Mouse (Mus musculus): ENCODE measurements around the gene Ak4. TPM values are rescaled to one million over a fixed set of nuclear protein-coding genes. Genes with fewer than 3 reads are reported as not detected.

Gene Ak4
- 9.5 and 11.1 TPM in 2 replicates for polyA plus RNA-seq (2014; fragmentation: Nextera tagmentation; extraction: Ambion mirVana)

GRCm38 (mm10) chr4:101419151-101419910 is at the start of gene Ak4:
Ak4 (plus strand) TSS chr4:101419277.
- ATAC-seq (replicated peaks; ENCODE audit: low FRiP score, low TSS enrichment, low read depth) (peak; percentile 88), DNase-seq (ENCODE audit: low spot score) (peak; percentile 80)
- Histone ChIP-seq H3K4me3 (ENCODE audit: low read depth, low read length) (peak within 1 kb of the TSS; percentile 54), H3K36me3 (ENCODE audit: control insufficient read depth, insufficient read depth, low read length) (no peaks in the 10 kb centered on the region), H3K9ac (ENCODE audit: low read length) (peak within 1 kb of the TSS; percentile 50), H3K4me1 (replicated peaks; ENCODE audit: control insufficient read depth, insufficient read depth, low read length) (no peaks in the 10 kb centered on the region), H3K9me3 (ENCODE audit: control insufficient read depth, low read length) (no peaks in the 10 kb centered on the region), H3K27me3 (replicated peaks; ENCODE audit: control insufficient read depth, insufficient read depth, low read length) (no peaks in the 10 kb centered on the region), H3K27ac (ENCODE audit: low read depth) (peak within 1 kb of the TSS; percentile 47; the same call in 1 of the 2 replicates), H3K4me2 (ENCODE audit: low read length) (peak within 1 kb of the TSS; percentile 96)
- WGBS, result under 1% methylated on average over 61 of the region's 74 CpGs

GRCm38 (mm10) chr4:101369738-101370275 is 49.3 kb upstream of the Ak4 start:
- no peak for ATAC-seq (replicated peaks; ENCODE audit: low FRiP score, low TSS enrichment, low read depth)
- WGBS, result 69% methylated on average over 4 of the region's 4 CpGs
- H3K9ac ChIP-seq (ENCODE audit: low read length), result no peak overlapping the region

GRCm38 (mm10) chr4:101372283-101372682 is 46.8 kb upstream of the Ak4 start:
- ATAC-seq (replicated peaks; ENCODE audit: low FRiP score, low TSS enrichment, low read depth), result no peak
- Histone ChIP-seq H3K27ac (ENCODE audit: low read depth) (no peak overlapping the region), H3K4me1 (replicated peaks; ENCODE audit: control insufficient read depth, insufficient read depth, low read length) (no peaks in the 10 kb centered on the region), H3K27me3 (replicated peaks; ENCODE audit: control insufficient read depth, insufficient read depth, low read length) (no peaks in the 10 kb centered on the region), H3K4me3 (ENCODE audit: low read depth, low read length) (no peak overlapping the region), H3K36me3 (ENCODE audit: control insufficient read depth, insufficient read depth, low read length) (no peaks in the 10 kb centered on the region), H3K9me3 (ENCODE audit: control insufficient read depth, low read length) (no peaks in the 10 kb centered on the region), H3K4me2 (ENCODE audit: low read length) (no peak overlapping the region), H3K9ac (ENCODE audit: low read length) (no peak overlapping the region)
- DNase-seq (ENCODE audit: low spot score), result no peak
- 64% methylated on average over 2 of the region's 2 CpGs for WGBS

More at GRCm38 (mm10) chr4:101369738-101370275, 49.3 kb upstream of the Ak4 start:
- Histone ChIP-seq H3K9me3 (ENCODE audit: control insufficient read depth, low read length) (no peaks in the 10 kb centered on the region), H3K36me3 (ENCODE audit: control insufficient read depth, insufficient read depth, low read length) (no peaks in the 10 kb centered on the region), H3K4me2 (ENCODE audit: low read length) (no peak overlapping the region), H3K4me1 (replicated peaks; ENCODE audit: control insufficient read depth, insufficient read depth, low read length) (no peaks in the 10 kb centered on the region), H3K27me3 (replicated peaks; ENCODE audit: control insufficient read depth, insufficient read depth, low read length) (no peaks in the 10 kb centered on the region), H3K4me3 (ENCODE audit: low read depth, low read length) (no peak overlapping the region), H3K27ac (ENCODE audit: low read depth) (no peak overlapping the region)
- DNase-seq (ENCODE audit: low spot score), result no peak

GRCm38 (mm10) chr4:101372751-101373150 is 46.3 kb upstream of the Ak4 start:
- Histone ChIP-seq H3K4me3 (ENCODE audit: low read depth, low read length) (no peak overlapping the region), H3K36me3 (ENCODE audit: control insufficient read depth, insufficient read depth, low read length) (no peaks in the 10 kb centered on the region), H3K4me1 (replicated peaks; ENCODE audit: control insufficient read depth, insufficient read depth, low read length) (no peaks in the 10 kb centered on the region), H3K27ac (ENCODE audit: low read depth) (no peak overlapping the region), H3K9ac (ENCODE audit: low read length) (no peak overlapping the region), H3K9me3 (ENCODE audit: control insufficient read depth, low read length) (no peaks in the 10 kb centered on the region), H3K4me2 (ENCODE audit: low read length) (no peak overlapping the region), H3K27me3 (replicated peaks; ENCODE audit: control insufficient read depth, insufficient read depth, low read length) (no peaks in the 10 kb centered on the region)
- DNase-seq (ENCODE audit: low spot score) (no peak), ATAC-seq (replicated peaks; ENCODE audit: low FRiP score, low TSS enrichment, low read depth) (no peak)
- WGBS, result 85% methylated on average over 6 of the region's 6 CpGs

- Histone ChIP-seq H3K9me3 (ENCODE audit: control insufficient read depth, low read length) (no peaks in the 10 kb centered on the region), H3K4me2 (ENCODE audit: low read length) (no peak overlapping the region), H3K27me3 (replicated peaks; ENCODE audit: control insufficient read depth, insufficient read depth, low read length) (no peaks in the 10 kb centered on the region), H3K36me3 (ENCODE audit: control insufficient read depth, insufficient read depth, low read length) (no peaks in the 10 kb centered on the region), H3K4me1 (replicated peaks; ENCODE audit: control insufficient read depth, insufficient read depth, low read length) (no peaks in the 10 kb centered on the region), H3K9ac (ENCODE audit: low read length) (no peak overlapping the region), H3K4me3 (ENCODE audit: low read depth, low read length) (no peak overlapping the region), H3K27ac (ENCODE audit: low read depth) (no peak overlapping the region)
- no peak for DNase-seq (ENCODE audit: low spot score)
- WGBS, result 76% methylated on average over 8 of the region's 8 CpGs
- no peak for ATAC-seq (replicated peaks; ENCODE audit: low FRiP score, low TSS enrichment, low read depth)
These were observed 45.0 kb upstream of the Ak4 start for GRCm38 (mm10) chr4:101374104-101374503.

- H3K27me3 ChIP-seq (replicated peaks; ENCODE audit: control insufficient read depth, insufficient read depth, low read length), result no peaks in the 10 kb centered on the region
- ATAC-seq (replicated peaks; ENCODE audit: low FRiP score, low TSS enrichment, low read depth) (no peak), DNase-seq (ENCODE audit: low spot score) (no peak)
- no peaks in the 10 kb centered on the region for H3K36me3 ChIP-seq (ENCODE audit: control insufficient read depth, insufficient read depth, low read length)
- no peak overlapping the region for H3K4me2 ChIP-seq (ENCODE audit: low read length)
- H3K4me3 ChIP-seq (ENCODE audit: low read depth, low read length), result no peak overlapping the region
- no peaks in the 10 kb centered on the region for H3K4me1 ChIP-seq (replicated peaks; ENCODE audit: control insufficient read depth, insufficient read depth, low read length)
- no peaks in the 10 kb centered on the region for H3K9me3 ChIP-seq (ENCODE audit: control insufficient read depth, low read length)
- no peak overlapping the region for H3K27ac ChIP-seq (ENCODE audit: low read depth)
- 77% methylated on average over 4 of the region's 4 CpGs for WGBS
- no peak overlapping the region for H3K9ac ChIP-seq (ENCODE audit: low read length)
These were observed 42.2 kb upstream of the Ak4 start for GRCm38 (mm10) chr4:101376835-101377234.

- Histone ChIP-seq H3K4me1 (replicated peaks; ENCODE audit: control insufficient read depth, insufficient read depth, low read length) (no peaks in the 10 kb centered on the region), H3K36me3 (ENCODE audit: control insufficient read depth, insufficient read depth, low read length) (no peaks in the 10 kb centered on the region), H3K27ac (ENCODE audit: low read depth) (no peak overlapping the region), H3K9ac (ENCODE audit: low read length) (no peak overlapping the region), H3K4me2 (ENCODE audit: low read length) (no peak overlapping the region), H3K9me3 (ENCODE audit: control insufficient read depth, low read length) (no peaks in the 10 kb centered on the region), H3K4me3 (ENCODE audit: low read depth, low read length) (no peak overlapping the region), H3K27me3 (replicated peaks; ENCODE audit: control insufficient read depth, insufficient read depth, low read length) (no peaks in the 10 kb centered on the region)
- DNase-seq (ENCODE audit: low spot score) (no peak), ATAC-seq (replicated peaks; ENCODE audit: low FRiP score, low TSS enrichment, low read depth) (no peak)
- 54% methylated on average over 4 of the region's 4 CpGs for WGBS
These were observed 40.8 kb upstream of the Ak4 start for GRCm38 (mm10) chr4:101378241-101378640.

GRCm38 (mm10) chr4:101378778-101379177 is 40.3 kb upstream of the Ak4 start:
- Histone ChIP-seq H3K4me3 (ENCODE audit: low read depth, low read length) (no peak overlapping the region), H3K27me3 (replicated peaks; ENCODE audit: control insufficient read depth, insufficient read depth, low read length) (no peaks in the 10 kb centered on the region), H3K27ac (ENCODE audit: low read depth) (no peak overlapping the region), H3K4me2 (ENCODE audit: low read length) (no peak overlapping the region), H3K4me1 (replicated peaks; ENCODE audit: control insufficient read depth, insufficient read depth, low read length) (no peaks in the 10 kb centered on the region), H3K36me3 (ENCODE audit: control insufficient read depth, insufficient read depth, low read length) (no peaks in the 10 kb centered on the region), H3K9me3 (ENCODE audit: control insufficient read depth, low read length) (no peaks in the 10 kb centered on the region), H3K9ac (ENCODE audit: low read length) (no peak overlapping the region)
- DNase-seq (ENCODE audit: low spot score), result no peak
- ATAC-seq (replicated peaks; ENCODE audit: low FRiP score, low TSS enrichment, low read depth), result no peak
- WGBS, result 76% methylated on average over 4 of the region's 4 CpGs

- Histone ChIP-seq H3K9ac (ENCODE audit: low read length) (no peak overlapping the region), H3K27ac (ENCODE audit: low read depth) (no peak overlapping the region), H3K9me3 (ENCODE audit: control insufficient read depth, low read length) (no peaks in the 10 kb centered on the region), H3K4me3 (ENCODE audit: low read depth, low read length) (no peak overlapping the region), H3K27me3 (replicated peaks; ENCODE audit: control insufficient read depth, insufficient read depth, low read length) (no peaks in the 10 kb centered on the region), H3K36me3 (ENCODE audit: control insufficient read depth, insufficient read depth, low read length) (no peaks in the 10 kb centered on the region), H3K4me2 (ENCODE audit: low read length) (no peak overlapping the region), H3K4me1 (replicated peaks; ENCODE audit: control insufficient read depth, insufficient read depth, low read length) (no peaks in the 10 kb centered on the region)
- no peak for ATAC-seq (replicated peaks; ENCODE audit: low FRiP score, low TSS enrichment, low read depth)
- 47% methylated on average over 2 of the region's 2 CpGs for WGBS
- no peak for DNase-seq (ENCODE audit: low spot score)
These were observed 34.1 kb upstream of the Ak4 start for GRCm38 (mm10) chr4:101385002-101385401.
